Mouse (Mus musculus): ENCODE results near the gene Acbd4.
A peak's percentile ranks its signal among the peaks of the same experiment; 100 is the strongest.

Gene Acbd4

DNA sequence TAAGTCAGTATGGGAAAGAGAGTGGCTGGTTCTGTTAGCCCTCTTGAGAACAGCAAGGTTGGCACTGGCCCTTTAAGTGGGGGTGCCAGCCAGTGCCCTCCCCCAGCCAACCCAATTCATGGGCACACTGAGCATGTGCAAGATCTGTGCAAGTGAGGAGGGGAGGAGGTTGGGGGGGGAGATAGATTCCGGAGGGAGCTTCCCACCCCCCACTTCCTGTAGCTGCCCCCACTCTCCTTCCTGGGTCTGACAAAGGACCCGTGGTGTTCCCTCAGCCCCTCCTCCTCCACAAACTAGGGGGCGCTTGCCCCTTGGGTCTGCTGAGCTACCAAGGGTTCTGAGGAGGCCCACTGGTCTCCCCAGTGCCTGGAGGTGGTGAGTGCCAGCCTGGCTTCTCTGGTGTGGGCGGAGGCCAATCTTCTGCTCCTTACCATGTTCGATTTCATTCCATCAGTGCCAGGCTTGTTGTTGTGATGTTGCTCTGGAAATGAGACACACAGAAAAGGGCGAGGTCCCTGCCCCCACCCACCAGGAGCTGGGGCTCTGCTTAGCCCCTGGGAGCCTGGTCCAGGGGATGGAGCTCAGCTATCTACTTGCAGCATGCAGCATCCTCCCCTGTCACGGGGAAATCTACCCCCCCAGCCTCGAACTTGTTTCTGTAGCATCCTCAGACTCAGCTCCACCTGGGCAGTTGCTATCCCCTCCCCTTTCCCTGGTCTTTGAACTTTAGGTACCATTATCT is 41.1 kb downstream of the Acbd4 start:
- DNase-seq = peak; percentile 81 to 88

DNA sequence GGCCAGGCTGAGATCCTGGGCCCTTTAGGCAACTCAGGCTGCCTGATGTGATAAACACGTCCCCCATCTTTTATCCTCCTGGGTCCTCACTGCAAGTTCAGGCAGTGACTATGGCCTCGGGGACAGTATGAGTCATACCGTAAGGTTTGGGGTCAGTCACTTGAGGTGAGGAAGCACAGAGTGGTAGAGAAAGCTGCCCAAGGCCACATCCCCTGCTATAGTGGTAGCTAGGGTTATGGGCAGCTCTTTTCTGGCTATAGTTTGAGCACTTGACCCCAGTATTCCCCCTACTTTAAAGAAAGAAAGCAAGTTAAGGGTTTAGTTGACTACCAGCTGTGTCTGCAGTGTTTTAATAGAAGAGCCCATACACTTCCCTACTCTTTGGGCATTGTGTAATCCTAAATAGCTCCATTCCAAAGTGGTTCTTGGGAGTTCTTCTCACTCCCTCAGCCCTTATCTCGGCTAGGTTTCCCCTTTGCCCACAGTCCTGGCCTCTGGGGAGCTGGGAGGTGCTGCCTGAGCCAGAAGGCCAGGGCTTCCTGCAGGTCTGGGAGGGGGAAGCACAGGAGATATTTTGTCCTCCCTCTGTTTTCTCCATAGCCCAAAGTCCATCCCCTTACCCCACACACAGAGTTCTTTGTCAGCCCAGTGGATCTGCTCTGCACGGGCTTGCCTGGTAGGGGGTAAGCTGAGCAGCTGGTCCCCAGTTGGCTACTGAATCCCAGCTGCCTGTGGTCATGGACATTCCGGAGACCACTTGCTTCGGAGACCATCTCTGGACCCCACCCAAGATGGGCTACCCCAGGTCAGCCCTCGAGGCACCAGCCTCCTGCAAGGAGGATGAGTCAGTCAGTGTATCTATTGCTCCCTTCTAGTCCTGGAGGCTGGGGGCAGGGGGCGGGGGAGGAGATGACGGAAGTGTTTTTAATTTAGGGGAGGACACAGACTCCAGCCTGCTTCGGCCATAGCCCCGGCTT is 43.1 kb downstream of the Acbd4 start:
- no peak for DNase-seq

DNA sequence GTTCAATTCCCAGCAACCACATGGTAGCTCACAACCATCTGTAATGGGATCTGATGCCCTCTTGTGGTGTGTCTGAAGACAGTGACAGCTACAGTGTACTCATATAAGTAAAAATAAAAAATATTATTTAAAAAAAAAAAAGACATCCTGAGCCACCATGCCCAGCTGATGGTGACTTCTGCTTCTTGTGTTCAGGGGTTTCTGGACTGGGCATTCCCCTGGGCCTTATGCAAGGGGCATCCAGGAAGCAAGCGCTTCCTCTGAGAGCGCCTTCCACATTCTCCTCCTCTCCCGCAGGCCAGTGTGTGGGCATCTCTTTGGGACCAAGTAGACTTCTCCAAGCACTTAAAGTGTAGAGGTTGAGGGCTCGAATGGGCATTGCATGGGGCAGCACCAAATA is 44.9 kb downstream of the Acbd4 start:
- no peak for DNase-seq

DNA sequence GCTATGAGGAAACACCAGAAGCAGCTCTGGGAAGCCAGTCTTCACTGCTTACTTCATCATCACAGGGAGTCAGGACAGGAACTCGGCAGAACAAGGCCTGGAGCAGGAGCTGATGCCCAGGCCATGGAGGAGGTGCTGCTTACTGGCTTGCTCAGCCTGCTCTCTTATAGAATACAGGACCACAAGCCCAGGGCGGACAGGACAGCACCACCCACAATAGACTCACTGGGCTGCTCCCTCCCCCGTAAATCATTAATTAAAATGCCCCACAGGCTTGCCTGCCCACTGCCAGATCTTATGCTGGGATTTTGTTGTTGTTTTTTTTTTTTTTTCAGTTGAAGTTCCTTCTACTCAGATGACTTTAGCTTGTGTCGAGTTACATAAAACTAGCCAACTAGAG is 46.3 kb downstream of the Acbd4 start:
- DNase-seq = no peak

DNA sequence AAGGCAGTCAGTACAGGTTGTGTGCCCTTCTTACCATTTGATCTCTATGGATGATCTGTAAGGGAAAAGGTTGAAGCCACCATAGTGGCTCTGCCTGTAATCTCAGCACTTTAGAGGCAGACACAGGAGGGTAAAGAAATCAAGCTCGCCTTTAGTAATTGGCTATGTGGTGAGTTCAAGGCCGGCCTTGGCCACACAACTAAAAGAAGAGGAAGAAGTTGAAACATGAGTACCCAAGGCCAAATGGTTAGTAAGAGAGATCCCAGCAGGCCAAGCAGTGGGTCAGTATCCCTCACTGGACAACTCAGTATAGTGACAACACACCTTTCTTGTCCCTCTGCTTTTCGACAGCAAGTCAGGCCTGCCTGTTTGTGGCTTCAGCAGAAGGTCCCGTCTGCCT is 48.3 kb downstream of the Acbd4 start:
- DNase-seq = no peak

DNA sequence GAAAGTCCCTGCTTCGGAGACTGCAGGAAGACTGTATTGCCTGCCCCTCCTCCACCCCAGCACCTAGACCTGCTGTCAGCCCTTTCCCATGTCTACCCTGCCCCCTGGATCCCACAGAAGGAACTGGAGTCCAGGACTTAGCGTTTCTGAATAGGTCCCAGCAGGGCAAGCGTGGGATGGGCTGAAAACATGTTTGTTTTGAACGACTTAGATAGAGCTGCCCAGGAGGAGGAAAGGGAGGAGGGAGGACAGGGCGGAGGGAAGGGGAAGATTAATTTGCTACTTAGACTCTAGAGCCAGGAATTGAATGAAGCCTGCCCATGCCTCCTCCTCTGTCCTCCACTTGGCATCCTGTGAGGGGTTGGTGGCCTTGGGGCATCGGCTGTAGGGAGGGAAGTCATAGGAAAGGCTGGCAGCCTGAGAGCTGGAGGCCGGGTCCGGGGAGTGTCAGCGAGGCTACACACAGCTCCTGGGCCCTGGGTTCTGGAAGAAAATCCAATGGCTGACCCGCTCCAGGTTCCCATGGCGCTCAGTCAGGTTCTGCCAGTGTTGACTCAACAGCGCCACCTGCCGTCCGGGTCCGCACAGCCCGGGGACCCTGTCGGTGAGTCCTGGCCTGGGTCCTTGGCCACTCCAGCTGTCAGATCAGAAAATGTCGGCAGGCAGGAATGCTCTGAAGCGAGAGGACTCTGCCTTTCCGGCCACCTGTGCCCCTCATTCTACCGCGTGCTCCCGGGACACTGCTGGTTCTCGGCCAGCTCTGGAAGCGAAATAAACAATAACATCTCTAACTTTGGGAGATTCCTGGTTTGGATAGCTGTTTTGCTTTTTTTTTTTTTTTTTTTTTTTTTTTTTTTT is 57.4 kb downstream of the Acbd4 start:
- peak; percentile 93 to 96 for DNase-seq

DNA sequence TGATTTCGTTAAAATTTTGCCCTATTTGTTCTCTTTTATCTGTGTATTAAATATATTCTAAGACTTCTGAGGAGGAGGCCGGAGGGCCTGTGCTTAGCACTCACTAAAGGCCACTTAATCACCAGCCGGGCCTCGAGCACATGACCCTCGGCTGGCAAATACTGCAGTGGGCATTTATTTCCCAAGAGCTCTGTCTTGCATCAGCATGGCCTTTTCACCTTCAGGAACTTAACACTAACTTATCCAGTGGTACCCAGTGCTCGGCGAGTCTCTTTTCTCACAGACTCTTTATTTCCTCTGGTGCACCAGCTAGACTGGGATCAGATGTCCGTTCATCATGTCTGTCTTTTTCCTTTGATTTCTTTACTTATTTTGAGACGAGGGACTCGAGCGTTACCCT is 59.3 kb downstream of the Acbd4 start:
- DNase-seq = no peak

DNA sequence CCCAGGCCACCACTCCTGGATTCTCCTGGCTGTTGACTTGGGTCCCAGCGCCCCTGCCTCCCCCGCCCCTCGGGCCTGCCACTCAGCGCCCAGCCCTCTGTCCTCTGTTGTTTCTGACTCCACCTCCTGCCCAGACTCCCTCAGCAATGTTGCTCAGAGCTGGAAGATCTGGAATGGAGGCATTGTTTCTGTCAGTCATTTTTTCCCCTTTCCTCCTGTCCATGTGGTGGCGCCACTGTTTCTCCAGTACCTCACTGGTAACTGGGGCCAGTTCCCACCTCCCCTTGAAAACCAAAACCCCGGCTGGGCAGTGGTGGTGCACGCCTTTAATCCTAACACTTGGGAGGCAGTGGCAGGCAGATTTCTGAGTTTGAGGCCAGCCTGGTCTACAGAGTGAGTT is 60.0 kb downstream of the Acbd4 start:
- no peak for DNase-seq

Data from lung, adult 18-20 months (tissue).